Mouse (Mus musculus) urinary bladder, postnatal 10 days (tissue): ENCODE measurements at regions not wholly inside any gene's neighbourhood (a gene's known extent, or its start where the extent isn't known, plus 50 kb on each side); places are given as distances from the start of the nearest gene placed in this dataset.

Source experiments
- DNase-seq: peaks from one replicate; pipeline ENCODE4 v3.0.0; 2022; ENCODE audit warnings: low spot score

DNA sequence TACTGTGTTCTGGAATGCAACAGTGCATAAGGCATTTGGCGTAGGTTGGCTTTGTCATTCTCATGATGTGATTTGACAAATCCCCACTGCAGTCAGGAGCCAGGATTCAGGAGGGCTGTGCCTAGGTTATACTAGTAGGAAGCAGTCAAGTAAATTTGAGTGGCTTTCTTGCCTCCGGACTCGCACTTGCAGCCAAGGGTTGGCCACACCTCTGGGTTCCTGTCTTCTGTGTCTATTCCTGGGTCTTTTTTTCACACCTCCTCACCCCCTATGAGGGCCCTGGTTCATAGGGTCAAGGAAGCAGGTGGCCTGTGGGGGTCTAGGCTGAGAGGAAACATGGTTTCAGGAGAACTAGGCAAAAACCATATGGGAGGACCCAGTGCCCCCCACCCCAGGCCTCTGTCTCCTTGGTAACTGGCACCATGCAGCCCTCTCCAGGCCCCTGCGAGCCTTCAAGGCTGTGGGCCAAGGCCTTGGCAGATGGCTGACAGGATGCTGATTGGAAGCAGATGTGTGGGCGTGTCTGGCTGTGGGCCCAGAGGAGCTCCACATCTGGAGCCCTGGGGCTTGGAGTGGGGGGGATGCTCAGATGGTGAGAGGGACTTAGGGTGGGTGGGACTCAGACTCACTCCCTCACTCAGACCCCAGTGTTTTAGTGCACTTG, 195.7 kb downstream of the Rgs3 start:
- DNase-seq: no peak

DNA sequence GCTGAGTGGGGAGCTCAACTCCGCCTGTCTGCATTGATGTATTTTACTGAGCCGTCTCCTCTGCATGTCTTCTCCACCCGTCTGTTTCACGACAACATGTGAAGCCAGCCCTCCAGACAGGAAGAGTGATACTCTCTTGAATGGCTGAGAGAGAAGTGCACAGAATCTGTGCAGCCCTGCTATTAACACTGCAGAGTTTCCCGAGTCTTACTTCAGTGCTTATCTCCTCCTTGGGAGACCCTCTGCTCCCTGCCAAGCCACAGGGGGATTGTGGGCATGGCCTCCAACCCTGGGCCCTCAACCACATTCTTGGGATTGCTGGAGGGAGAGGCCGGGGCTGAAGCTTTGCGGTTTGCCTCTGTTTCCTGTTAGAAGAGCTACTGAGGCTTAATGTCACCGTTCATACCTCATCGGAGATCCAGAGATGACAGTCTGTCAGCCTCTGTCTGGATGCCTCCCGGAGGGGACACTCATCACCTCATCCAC, 197.1 kb downstream of the Rgs3 start:
- no peak for DNase-seq

DNA sequence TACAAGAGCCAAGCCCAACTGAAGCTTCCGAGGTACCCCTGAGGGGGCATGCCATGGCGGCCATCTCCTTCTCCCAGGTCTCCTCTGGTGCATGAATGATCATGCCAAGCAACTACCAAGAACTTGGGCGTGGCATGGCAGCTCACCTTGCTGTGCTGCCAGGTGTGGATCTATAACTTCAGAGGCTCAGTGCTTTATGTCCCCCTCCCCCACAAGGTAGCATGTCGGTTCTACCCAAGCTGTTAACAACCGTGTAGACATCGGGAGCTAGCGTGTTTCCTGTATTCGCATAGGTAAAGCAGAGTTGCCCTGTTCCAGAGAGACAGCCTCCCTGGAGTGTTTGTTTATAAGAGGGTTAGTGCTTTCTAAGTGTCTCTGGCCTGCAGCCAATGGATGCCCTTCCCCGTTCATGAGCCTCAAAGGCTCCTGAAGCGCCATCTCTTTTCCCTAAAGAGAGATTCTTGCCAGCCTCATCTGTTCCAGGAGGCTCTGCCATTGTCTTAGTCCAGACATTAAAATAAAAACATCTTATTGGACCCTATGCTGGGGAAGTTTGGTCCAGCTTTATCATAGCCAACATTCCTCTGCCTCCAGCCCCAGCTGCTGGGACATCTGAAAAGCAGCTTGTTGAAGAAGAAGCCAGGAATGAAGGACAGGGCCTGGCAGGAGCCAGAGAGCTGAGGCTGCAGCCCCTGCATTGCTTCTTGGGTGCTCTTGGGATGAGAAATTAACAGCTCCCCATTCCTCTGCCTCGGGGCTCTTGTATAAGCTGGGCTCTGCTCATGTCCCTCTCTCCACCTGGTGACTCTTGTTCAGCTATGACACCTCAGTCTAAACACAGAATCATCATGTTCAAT, 201.3 kb downstream of the Rgs3 start:
- no peak for DNase-seq

DNA sequence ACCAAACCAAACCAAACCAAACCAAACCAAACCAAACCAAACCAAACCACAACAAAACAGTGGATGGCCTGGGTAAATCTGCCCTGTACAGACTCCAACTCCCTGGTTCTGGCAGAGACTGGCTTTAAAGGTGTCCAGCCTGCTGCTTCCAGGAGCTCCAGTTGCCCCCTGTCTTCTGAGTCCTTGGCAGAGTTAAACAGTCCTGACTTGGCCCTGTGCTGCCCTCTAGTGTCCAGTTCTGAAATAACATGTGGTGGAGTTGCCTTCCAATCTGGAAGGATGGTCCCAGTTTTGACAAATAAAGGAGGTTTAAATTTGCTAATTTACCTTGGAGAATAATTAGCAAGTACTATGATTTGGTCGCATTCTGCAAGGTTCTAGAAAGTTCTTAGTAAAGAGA, 202.0 kb downstream of the Rgs3 start:
- peak; percentile 69 for DNase-seq

DNA sequence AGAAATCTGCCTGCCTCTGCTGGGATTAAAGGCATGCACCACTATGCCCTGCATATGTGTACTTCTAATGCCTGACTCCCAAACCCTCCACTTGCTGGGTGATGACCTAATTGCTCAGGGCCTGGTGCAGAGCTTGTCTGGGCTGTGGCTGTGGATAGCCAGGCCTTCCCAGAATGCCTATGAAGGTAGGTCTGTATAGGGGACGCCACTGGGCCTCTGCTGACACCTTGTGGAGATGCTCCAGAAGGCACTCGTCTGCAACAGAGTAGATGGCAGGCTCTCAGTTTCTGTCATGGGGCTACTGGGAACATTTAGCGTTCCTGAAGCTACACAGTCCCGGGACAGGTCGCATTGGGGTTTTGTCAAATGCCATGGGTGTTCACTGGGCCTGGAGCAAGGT, 201.4 kb upstream of the Zfp618 start:
- peak; percentile 40 for DNase-seq

DNA sequence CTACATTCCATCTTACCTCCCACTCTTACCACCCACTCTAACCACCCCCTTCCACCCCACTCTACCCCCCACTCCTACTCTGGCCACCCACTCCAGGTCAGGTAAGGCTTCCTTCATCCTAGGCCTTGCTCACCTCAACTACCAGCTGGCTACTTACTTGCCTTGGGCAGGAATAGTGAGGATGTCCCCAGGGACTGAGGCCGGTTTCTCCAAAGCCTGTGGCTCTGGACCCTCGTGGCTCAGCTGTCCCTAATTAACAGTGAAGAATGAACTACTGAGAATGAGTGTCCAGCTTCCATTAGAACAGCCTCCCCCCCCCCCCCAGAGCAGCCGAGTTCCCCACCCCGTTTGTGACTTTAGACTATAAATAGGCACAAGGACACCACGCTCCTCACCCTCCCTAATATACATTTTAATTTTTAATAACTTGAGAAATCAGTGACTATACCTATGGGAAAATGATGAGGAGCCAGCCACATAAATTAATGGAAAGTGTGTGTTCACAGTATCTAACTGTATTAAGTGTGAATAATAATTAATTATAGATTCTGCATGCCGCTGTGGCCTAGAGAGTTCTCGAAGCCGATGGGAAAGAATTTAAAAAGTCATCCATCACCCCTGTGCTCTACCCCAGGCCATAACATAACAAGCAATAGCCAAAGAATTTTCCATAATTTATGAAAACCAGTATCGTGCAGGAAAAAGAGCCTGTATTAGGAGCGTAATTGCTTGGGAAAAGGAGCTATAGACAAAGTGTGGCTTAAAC, 195.7 kb upstream of the Zfp618 start:
- DNase-seq: no peak

DNA sequence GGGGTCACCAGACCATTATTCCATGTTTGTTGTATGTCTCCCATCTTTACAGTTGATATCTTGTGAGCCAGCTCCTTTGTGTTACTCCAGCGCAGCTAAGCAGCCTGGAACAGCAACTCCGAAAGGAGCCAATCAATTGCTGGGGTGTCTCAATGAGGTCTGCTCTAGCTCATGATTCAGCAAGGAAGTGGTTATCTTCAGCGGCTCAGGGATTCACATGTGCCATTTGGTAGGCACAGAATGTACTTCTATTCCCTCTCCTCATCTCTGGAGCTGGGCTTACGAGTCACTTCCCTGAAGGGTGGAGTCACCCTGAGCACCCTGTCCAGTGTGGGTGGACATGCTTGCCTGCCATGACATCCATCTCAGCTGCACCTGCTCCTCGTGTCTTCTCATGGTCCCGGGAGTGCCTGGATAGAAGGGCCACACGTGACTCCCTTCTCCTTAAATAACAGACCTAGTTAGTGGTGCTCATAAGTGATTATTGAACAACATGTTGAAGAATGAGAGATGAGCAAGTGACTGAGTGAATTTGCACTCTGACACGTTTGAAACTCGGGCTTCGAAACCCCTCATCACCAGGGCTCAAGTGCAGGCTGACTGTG, 190.3 kb upstream of the Zfp618 start:
- DNase-seq: no peak

DNA sequence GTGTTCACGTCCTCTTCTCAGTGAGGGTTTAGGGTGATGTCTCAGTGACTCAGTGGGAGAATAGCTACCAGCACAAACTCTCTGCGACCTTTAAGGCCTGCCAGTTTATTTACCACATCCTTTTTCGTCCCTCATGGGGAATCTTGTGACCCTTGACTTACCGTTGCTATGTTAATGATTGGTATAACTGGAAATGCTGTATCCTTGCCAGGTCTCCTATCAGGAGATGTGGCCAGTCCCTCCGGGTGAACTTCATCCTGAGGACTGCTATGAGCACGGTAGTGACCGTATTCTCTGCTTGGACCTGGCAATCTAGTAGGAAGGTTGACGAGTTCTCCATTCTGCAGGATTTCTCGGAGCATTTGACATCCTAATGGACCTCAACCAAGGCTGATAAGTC, 188.5 kb upstream of the Zfp618 start:
- DNase-seq: no peak

DNA sequence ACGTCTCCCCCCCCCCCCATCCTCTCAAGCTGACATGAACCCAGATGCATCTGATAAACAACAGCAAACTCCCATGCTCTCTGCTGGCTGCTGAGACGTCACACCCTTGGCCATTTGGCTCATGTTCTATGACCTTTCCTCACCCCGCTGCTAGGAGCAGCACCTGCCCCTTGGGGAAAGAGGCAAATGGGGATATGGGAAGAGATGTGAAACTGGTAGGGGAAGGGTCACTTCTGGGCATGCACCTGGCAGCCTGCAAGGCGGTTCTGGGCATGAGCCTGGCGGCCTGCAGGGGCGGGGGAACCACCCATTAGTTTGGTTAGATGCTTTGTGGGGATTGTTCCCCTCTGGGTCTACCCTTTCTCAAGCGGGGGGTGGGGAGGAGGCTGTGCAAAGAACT, 187.9 kb upstream of the Zfp618 start:
- no peak for DNase-seq

DNA sequence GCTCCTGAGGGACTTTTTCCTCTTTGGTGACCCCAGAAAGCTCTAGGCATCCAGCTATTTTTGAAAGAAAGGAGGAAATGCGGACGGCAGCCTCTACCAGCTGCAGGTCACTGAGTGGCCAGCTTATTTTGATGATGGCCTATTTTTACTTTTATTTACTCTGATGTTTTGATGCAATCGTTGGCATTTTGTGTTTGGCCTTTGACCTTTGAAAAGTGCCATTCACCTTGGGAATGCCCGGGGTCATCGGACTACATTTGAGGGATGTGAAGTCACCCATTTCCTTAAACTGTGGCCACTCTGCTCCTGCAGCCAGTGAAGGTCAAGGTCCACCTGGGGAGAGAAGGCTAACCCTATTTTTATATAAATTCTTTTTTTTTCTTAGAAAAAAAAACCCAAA, 186.8 kb upstream of the Zfp618 start:
- DNase-seq: no peak

DNA sequence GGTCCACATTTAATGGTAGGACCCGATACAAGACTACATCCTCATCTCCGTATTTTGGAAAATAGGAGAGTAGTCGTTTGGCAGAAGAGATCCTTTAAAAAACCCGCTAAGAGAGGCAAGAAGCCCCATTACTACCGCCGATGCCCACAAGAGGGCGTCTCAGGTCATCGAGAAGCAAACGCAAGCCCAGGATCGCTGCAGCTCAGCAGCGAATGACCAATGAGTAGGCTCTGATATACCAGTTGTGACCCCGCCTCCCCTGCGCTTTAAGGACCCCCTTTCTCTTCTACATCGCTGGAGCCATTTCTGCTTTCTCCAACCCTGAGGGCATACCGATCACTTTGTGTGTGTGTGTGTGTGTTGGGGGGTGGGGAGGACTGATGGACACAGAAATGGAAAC, 185.0 kb upstream of the Zfp618 start:
- DNase-seq: peak; percentile 50

DNA sequence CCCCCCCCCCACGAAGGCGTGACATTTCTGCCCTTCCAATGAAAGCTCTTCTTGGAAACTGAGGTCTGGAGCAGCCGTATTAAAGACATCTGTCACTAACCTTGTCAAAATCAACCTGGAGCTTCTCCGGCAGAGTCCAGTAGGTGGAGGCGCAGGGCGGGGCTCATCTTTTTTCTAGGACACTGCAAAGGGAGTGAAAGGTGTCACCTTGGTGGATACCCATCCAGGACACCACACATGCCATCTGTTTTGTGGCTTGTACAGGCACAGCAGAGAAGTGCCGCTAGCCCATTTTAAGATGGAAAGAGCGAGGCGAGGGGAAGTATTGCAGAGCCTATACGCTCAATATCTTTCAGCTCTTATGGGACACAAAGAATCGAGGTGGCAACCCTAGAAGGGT, 184.5 kb upstream of the Zfp618 start:
- no peak for DNase-seq

DNA sequence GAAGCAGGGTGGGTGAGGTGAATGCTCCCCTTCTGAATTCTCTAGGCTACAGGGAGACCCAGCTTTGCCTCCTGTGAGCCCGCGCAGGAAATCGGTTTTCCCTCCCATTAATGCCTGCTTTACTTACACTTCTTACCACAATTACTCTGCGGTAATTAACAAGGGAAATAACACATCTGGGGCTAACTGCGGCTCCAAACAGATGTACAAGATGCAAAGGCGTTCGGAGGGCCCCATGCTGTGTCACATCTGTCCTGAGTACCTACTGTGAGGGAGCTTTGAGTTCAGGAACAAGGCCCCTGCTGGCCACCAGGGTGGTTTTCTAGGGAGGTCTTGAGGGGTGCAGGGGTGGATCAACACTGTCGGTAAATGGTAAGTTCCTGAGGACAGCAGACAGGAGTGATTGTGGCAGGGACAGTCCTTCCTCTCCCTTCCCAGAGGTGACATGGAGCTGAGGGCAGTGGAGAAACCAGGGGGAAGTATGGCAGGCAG, 184.0 kb upstream of the Zfp618 start:
- no peak for DNase-seq

DNA sequence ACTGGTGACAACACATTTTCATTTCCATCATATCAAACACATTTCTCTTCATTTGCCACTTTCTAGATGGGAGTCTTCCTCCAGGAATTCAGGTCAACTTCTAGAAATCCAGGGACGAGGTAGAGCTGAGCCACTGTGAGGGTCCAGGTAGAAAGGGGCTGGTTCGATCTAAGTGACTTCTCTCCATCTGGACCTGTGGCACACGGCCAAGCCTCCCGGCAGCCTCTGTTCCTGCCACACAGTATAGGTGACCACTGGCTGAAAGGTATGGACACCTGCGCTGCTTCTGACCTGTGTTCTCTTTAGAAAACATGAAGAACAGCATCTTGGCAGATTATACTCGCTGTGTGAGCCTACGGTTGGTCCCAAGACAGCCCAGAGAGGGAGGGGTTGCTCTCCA, 179.7 kb upstream of the Zfp618 start:
- no peak for DNase-seq

DNA sequence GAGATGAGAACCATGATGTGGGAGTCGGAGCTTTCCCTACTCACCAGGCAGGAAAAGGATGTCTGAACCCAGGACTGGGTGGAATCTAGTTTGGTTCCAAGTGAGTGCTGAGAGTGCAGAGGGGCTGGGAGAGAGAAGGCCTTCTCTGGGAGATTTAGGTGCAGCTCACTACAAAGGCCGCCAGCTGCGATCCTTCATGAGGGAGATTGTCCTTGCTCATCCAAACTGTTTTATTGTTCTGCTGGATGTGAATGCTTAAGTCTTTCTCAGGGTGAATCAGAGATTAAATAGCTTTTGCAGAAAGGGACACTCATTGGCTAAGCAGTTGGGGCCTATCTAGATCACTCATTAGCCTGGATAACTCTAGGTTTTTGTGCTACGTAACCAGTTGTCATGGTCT, 175.7 kb upstream of the Zfp618 start:
- no peak for DNase-seq

DNA sequence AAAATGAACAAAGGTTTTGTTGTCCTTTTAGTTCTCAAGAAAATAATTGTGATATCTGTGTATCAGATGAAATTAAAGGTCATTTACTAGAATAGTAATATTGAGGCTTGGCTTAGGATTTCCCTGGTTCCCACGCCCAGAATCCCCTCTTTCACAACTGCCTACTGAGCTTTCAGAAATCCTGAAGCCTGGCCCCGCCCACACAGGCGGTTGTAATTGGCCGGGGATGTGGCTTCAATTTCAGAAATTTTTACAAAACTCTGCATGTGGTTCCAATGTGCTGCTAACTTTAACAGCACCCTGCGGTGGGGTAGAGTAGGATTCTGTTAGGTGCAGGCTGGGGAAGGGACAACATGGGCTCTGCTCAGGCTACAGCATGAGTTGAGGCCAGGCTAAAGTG, 171.8 kb upstream of the Zfp618 start:
- no peak for DNase-seq

DNA sequence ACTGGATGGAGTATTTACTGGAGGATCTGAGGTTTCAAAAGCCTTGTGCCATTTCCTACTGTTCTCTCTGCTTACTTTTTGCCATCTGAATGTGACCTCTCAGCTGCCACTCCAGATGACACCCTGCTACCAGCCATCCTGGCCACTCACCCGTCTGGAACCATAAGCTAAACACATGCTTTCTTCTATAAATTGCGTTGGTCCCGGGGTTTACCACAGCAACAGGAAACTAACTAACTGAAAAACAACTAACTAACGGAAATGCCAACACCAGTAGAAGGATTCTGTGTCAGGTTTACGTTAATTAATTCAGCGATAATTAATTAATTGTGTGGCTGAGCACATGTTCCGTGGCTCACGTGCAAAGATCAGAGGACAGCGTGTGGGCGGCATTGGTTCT, 169.8 kb upstream of the Zfp618 start:
- no peak for DNase-seq

DNA sequence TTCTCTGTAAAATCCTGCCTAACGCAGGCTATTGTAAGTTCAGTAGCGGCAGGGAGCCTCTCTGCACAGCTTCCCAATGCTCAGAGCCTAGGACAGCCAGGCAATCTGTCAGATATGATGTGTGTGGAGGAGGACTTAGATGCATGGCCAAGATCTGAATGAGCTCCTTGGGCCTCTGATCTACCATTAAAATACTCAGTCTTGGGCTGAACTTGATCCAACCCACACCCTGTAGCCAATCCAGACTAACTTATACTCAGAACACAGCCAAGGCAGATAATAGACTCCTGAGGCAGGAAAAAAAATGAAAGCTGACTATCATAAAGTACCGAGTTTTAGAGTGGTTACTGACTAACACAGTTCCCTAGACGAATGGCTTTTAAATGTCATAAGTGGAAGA, 165.4 kb upstream of the Zfp618 start:
- DNase-seq: no peak

DNA sequence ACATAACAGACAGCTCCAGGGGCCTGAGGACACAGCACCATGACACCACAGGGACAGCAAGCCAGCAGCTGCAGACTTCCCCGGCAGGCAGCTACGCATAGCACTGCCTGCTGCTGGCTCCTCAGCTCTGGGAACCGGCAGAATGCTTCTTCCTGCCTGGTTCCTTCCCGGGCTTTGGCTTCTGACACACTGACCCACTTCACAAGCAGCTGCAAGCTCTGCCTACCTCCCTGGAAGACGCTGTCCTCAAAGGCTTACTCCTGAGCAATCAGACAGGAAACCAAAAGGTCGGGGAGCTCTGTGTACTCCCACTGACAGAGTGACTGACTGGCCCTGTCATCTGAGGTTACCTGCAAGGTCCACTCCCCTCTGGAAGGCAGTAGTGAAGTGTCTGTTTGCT, 159.5 kb upstream of the Zfp618 start:
- DNase-seq: no peak

DNA sequence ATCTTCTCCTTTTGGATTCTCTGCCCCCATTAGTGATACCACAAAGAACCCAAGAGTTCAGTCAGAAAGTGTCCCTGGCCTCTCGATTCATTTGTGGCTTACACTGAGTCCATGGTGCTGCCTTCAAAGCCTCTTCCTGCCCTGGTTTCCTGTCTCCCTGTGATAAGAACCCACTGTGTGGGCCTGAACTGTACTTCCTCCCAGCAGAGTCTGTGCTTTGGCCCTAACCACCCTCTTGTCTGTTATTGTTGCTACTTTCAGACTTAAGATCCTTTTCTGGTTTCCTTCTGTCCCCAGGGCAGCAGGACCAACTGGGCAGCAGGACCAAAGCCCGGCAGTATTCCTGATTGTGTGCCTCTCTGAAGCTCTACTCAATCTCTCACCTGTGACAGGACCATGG, 158.6 kb upstream of the Zfp618 start:
- DNase-seq: no peak

DNA sequence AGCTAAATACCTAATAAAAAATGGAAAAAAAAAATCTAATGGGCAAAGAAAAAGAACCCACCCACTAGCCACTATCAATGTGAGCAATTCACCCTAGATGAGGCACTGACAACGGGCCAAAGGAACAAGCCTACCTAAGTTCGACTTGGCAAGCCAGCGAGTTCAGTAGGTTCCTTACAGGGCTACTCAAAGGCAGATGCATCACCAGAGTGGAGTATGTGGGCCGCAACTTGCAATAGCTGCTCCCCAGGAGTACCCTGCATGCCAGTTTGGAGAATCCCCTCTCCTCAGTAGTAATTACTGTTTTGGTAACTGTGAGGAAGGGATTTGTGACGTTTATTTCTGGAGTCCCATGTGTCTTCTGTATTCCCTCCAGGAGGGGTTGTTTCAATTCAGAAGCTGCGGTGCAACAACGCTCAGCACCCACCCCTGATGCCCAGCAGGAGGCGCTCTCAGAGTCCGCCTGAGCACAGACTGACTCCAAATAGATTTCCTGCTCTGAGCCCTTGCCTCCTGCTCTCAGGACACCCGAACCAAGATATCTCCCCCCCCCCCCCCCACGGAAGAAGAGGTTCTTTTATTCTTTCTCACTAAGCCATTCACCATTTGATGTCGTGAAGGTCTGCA, 157.3 kb upstream of the Zfp618 start:
- no peak for DNase-seq

DNA sequence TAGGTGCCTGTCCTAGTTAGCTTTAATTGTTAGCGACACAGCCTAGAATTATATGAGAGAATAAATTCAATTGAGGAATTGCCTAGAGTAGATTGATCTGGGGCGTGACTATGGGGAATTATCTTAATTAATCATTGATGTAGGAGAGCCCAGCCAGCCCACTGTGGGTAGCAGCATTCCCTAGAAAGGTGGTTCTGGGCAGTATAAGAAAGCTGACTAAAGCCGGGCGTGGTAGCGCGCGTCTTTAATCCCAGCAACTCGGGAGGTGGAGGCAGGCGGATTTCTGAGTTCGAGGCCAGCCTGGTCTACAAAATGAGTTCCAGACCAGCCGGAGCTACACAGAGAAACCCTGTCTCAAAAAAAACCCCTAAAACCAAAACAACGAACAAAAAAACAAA, 156.8 kb upstream of the Zfp618 start:
- DNase-seq: no peak
